Mouse (Mus musculus): ENCODE measurements around the gene Tbc1d4.
A peak's percentile ranks its signal among the peaks of the same experiment; 100 is the strongest.

Tbc1d4 gene

DNA sequence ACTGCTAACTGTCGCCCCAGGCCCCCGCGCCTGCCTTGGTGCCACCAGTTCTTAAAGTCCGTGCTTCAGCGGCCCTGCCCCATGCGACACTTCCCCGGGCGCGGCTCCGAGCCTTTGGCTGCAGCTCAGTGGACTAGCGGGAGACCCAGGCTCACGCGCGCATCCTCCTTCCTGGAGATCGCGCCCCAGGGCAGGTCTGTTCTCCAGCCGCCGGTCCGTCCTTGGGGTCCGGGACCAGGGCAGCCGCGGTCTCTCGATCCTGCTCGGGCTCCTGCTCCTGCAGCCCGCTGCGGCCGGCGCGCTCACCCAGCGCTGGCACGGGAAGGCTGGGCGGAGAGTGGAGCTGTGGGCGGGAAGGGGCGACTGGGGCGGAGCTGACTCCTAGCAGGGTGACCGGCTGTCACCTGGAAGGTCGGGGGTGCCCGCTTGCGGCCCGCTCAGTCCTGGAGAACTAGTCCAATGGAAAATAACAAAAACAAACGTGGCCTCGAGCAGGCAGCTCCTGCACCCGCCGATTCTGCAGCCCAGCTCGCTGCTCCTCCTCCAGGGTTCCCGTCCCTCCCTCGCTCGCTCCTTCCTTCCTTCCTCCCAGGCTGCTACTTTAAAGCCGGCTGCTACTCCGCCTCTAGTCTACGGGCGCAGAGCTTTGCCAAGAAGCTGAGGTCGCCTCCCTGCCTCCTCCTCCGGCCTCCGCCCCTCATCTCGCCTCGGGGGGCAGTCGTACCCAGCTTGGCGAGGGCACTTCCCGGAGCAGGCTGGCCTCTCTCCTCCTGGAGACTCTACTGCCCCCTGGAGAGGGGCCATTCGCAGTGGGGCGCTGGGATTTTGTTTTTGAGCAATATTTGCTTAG, at the start of gene Tbc1d4:
Gene Tbc1d4, minus strand, starts transcription at position 673 of the 850 bp plus-strand sequence.
- peak; percentile 65 for DNase-seq (ENCODE audit: low read depth)

- peak; percentile 16 for DNase-seq (ENCODE audit: low read depth)
Measured at GRCm38 (mm10) chr14:101656307-101656706, 47.3 kb upstream of the Tbc1d4 start.

- peak; percentile 49 for DNase-seq (ENCODE audit: low read depth)
Measured at GRCm38 (mm10) chr14:101654526-101654909, 45.5 kb upstream of the Tbc1d4 start.

GRCm38 (mm10) chr14:101653581-101654525, 44.9 kb upstream of the Tbc1d4 start, which contains the start of gene Uchl3:
TSS of gene Uchl3 (plus strand) at chr14:101653967.
- peak; percentile 98 for DNase-seq (ENCODE audit: low read depth)

DNA sequence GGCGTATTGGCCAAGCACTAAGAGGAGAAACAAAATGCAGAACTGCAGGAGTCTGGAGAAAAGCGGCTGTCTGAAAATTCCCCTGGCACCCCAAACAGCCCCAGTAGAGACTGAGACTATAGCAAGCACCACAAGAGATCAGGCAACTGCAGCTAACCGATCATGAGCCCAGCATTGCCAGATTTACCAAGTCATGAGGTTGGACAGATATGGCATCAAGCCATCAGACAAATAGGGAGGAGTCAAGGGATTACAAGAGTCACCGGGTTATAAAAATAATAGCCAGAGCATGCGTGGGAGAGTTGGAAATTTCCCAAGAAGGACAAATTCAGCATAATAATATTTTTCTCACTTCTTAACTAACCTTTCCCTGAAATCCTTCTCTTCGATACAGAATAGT, 43.6 kb upstream of the Tbc1d4 start:
- no peak for DNase-seq (ENCODE audit: low read depth)

- DNase-seq (ENCODE audit: low read depth): no peak
Measured at GRCm38 (mm10) chr14:101650551-101650950, 41.6 kb upstream of the Tbc1d4 start.

DNA sequence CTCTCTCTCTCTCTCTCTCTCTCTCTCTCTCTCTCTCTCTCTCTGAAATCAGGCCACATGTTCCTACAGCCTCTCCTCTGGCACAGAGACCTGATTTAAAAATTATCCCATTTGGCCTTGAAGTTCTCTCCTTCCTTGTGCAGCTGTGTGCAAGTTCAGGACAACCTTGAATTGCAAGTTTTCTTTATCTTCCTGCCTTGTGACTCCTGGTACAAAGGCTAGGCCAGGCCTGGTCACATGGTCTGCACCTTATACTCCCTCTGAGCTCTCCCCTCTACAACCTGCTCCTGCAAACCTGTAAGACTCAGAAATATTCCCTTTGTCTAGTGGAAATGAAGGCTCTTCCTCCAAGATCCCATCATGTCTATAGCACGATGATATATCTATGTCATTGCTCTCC, 36.0 kb upstream of the Tbc1d4 start:
- DNase-seq (ENCODE audit: low read depth): no peak

DNA sequence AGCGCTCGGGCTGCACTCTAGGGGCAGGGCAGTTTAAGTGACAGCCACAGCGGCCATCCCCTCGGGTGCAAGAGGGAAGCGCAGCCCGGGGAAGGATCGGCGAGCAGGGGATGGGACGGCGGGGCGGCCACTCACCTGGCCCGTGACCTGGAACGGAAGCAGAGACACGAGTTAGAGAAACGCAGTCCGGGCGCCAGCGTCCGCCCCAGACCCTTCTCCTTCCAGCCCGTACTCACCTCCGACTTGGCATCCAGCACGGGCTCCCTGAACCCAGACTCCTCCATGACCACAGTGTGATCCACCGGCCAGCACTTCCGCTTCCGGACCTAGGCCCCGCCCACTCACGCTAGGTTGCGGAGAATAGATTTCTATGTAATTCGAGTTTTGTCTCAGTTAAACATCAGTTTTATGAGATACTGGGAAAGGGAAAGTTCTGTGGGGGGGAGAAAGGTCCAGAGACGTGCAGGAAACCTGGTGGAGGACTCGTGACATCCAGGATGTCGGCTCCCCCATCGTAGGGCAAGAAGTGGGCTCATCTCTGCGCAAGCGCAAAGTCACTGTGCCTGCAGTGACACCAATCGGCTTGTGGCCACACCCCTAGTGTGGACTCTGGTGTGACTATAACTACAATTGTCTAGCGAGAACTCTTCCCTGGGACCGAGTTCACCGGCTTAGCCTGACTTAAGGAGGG, 31.3 kb upstream of the Tbc1d4 start, which contains the start of gene Commd6:
Gene Commd6, minus strand, starts transcription at position 534 of the 691 bp plus-strand sequence.
- peak; percentile 95 for DNase-seq (ENCODE audit: low read depth)

DNA sequence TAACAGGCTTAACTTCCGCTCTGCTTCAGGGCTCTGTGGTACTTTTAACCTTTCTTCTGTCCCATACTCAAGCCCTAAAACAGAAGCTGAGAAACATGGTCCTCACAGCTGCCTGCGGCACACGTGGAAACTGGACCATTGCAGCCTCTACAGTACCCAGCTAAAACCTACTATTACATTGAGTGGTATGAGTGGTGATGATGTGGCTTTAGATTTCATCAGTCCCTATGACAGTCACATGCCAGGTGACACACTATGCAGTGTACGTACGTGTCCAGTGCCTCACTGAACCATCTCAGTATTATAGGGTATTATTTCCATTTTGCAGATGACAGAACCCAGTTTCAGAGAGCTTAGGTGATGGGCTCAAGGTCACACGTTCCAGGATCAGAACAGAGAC, 28.4 kb upstream of the Tbc1d4 start:
- DNase-seq (ENCODE audit: low read depth): no peak

DNA sequence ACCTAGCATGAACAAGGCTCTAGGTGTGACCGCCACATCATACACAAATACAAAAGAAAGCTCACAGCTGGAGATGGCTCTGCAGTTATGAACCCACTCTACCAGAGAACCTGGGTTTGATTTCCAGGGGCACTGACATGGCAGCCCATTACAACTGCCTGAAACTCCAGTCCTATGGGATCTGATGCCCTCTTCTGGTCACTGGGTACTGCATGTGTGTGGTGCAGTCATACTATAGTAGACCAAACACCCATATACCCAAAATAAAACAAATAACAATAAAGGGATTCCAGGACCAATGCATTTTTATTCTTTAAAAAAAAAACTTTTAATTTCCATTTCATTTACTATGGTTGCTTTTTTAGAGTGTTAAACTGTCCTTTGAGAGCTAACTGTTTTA, 26.8 kb upstream of the Tbc1d4 start:
- no peak for DNase-seq (ENCODE audit: low read depth)

DNA sequence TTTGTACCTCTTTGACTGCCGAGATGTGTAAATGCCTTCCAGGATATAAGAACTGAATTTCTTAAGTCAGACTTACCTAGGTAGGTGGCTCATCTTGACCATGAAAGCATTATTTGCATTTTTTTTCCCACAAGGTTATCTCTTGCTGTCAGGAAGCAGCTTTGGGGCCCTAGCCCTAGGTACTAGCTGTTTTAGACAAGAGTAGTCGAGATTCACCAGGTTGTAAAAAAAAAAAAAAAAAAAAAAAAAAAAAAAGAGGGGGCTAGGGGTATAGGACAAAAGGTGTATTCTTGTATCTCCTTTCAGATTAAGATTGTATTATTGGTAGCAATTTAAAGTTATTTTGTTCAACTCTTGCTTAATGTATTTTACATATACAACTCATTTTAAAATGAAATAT, 21.6 kb upstream of the Tbc1d4 start:
- no peak for DNase-seq (ENCODE audit: low read depth)

DNA sequence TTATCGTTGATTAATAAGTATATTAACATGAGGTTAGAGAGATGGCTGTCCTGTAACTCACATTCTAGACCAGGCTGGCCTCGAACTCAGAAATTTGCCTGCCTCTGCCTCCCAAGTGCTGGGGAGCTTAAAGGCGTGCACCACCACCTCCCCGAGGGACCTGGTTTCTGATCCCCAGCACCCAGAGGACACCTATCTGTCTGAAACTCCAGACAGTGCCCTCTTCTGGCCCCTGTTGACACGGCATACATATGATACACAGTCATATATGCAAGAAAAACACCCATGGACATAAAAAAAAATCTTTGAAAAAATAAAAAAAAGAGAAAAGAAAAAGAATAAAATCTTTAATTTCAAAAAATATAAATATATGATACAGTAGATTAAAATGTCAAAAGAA, 8.7 kb upstream of the Tbc1d4 start:
- no peak for DNase-seq (ENCODE audit: low read depth)

DNA sequence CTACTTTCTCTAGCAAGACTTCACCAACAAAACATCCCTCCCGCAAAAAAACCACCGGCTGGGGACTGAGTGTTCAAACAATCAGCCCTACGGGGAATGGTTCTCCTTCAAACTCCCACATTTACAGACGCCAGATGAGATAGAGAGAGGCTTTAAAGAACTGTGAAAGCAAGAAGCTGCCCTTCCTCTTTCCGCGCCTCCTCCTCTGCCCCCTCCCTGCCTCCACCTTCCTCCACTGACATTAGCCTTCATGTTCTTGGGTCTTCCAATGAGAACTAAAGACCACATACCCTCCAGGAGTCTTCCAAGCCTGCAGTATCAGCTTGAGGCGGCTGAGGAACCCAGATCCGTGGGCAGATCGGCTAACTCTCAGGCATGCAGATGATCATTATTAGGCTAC, 7.2 kb upstream of the Tbc1d4 start:
- no peak for DNase-seq (ENCODE audit: low read depth)

DNA sequence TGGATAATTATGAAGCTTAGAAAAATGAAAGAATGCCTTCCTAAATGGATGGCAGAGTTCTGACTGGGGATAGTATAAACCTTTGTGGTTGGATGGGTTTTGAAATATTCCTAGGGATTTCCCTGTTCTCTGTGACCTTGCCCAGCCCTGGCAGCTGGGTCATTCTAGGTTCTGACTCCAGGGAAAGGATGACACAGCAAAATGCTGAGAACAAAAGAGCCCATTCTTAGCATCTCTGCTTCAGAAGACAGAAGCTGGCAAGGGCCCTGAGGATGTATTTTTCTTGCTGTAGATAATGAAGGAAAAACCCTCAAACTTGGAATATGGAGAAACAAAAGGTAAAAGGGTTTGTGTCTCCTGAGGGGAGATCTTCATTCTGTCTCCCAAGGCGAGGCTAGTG, 4.2 kb upstream of the Tbc1d4 start:
- DNase-seq (ENCODE audit: low read depth): no peak

- no peak for DNase-seq (ENCODE audit: low read depth)
Measured at GRCm38 (mm10) chr14:101610701-101611100, 1.7 kb upstream of the Tbc1d4 start.

DNA sequence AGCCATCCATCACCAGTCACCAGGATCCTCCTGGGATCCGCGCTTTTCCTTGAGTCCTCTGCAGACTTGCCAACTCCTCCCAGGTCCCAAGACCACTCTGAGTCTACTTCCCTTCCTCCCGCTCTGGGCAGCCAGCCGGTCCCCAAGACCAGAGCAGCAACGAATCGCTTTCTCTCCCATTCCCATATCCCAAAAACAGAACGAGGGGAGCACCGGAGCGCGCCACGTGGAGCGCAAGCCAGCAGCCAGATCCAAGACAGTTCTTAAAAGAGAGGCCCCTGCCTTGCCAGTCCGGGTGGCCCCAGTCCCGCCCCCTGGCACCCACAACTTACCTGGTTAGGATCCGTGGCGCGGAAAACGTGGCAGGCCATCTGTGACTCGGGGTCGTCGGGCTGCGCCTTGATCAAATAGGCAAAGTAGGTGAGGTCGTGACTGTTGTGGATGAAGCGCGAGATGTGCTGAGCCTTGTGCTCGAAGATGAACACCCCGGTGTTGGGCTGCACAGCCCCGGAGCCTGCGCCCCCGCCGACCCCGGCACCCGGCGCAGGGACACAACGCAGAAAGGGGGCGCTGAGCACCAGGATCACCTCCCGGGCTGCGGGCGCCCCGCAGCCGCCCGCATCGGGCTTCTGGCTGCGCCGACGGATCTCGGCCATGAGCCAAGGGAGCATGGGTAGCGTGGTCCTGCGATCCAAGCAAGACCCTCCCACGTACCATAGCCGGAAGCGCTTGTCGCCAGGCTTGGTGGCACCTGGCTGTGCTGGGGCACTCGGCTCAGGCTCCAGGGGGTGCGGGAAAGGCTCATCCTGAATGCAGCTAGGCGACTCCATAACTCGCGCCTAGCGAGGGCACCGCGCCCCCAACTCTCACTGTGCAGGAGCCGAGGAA, 1.1 kb downstream of the Tbc1d4 start:
- DNase-seq (ENCODE audit: low read depth): peak; percentile 36

GRCm38 (mm10) chr14:101605843-101606242, 3.1 kb downstream of the Tbc1d4 start:
- DNase-seq (ENCODE audit: low read depth): peak; percentile 19

- no peak for DNase-seq (ENCODE audit: low read depth)
Measured at GRCm38 (mm10) chr14:101602851-101603250, 6.1 kb downstream of the Tbc1d4 start.

DNA sequence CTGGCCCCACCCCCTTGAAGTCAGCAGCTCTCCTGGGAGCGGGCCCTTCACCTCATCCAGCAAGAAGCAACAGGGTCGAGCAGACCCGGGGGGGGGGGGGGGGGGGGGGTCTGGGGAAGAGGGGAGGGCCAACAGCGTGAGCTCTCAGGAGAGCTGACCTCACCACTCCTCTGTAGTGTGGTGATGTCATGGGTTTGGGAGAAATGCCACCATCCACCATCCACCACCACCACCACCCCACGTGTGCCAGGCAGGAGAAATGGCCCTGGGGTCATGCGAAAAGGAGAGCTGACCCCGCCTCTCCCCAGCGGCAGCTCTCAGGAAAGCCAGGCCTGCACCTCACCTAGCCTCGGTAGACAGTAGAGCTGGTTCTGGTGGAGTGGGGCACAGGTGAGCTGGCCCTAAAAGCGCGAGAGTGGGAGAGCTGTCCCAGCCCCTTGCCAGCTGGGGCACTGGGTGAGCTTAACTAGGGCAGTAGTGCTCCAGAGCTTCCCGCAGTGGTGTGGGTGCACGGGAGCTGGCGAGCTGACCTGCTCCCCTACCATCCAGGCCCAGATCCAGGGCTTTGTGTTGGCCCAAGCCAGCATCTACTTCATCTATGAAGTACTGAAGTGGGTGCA, 11.8 kb downstream of the Tbc1d4 start:
- no peak for DNase-seq (ENCODE audit: low read depth)

GRCm38 (mm10) chr14:101596691-101597090, 12.3 kb downstream of the Tbc1d4 start:
- no peak for DNase-seq (ENCODE audit: low read depth)
